Mouse (Mus musculus) myocyte (in vitro differentiated cells): Measurements from ENCODE around the gene Ano10. TPM values are rescaled to one million over a fixed set of nuclear protein-coding genes. Genes with fewer than 3 reads are reported as not detected.

ENCODE experiments used
- H3K27me3 ChIP-seq: one replicate; pipeline ENCODE4 v1.6.1; 2011; ENCODE audit not compliant: control insufficient read depth, insufficient read depth, insufficient read length
- H3K36me3 ChIP-seq: one replicate; pipeline ENCODE4 v1.6.1; 2011; ENCODE audit not compliant: control insufficient read depth, insufficient read depth
- H3K4me2 ChIP-seq: one replicate; pipeline ENCODE4 v1.6.1; 2011; ENCODE audit warnings: low read depth, control low read depth
- H3K4me3 ChIP-seq: one replicate; pipeline ENCODE4 v1.5.1; 2011; ENCODE audit warnings: mild to moderate bottlenecking, control low read depth, moderate library complexity
- H3K79me2 ChIP-seq: one replicate; pipeline ENCODE4 v1.6.1; 2011; ENCODE audit not compliant: control insufficient read depth, insufficient read depth
- H3ac ChIP-seq: one replicate; pipeline ENCODE4 v1.6.1; 2011; ENCODE audit not compliant: control insufficient read depth, insufficient read length
- CEBPB ChIP-seq: IDR thresholded peaks from 2 replicates; pipeline ENCODE4 v1.6.1; 2011; ENCODE audit warnings: mild to moderate bottlenecking, moderate library complexity; ENCODE audit not compliant: poor library complexity, insufficient read depth, severe bottlenecking
- E2F4 ChIP-seq: IDR thresholded peaks from one replicate; pipeline ENCODE4 v1.6.1; 2011; ENCODE audit warnings: mild to moderate bottlenecking, control low read depth, moderate library complexity; ENCODE audit not compliant: insufficient read depth
- MAX ChIP-seq: IDR thresholded peaks from one replicate; pipeline ENCODE4 v1.6.1; 2011; ENCODE audit warnings: low read depth, mild to moderate bottlenecking, control low read depth
- MYOD1 ChIP-seq, 3 experiments: IDR thresholded peaks; one replicate each; pipeline ENCODE4 v1.6.1; 2011; ENCODE audit warnings: control low read depth in 2 of 3, low read depth in 2 of 3, mild to moderate bottlenecking in 2 of 3, moderate library complexity in 1 of 3; ENCODE audit not compliant: insufficient read length in 2 of 3, control insufficient read depth in 1 of 3
- MYOG ChIP-seq, 3 experiments: IDR thresholded peaks; one replicate each; pipeline ENCODE4 v1.6.1; 2011; ENCODE audit warnings: control low read depth in 2 of 3, low read depth in 2 of 3, mild to moderate bottlenecking in 2 of 3; ENCODE audit not compliant: insufficient read length in 2 of 3, control insufficient read depth in 1 of 3, insufficient read depth in 1 of 3
- POLR2A ChIP-seq: IDR thresholded peaks from one replicate; pipeline ENCODE4 v1.6.1; 2011; ENCODE audit warnings: low read depth, mild to moderate bottlenecking, control low read depth, moderate library complexity; ENCODE audit not compliant: insufficient read length
- POLR2AphosphoS2 ChIP-seq: IDR thresholded peaks from one replicate; pipeline ENCODE4 v1.6.1; 2011; ENCODE audit warnings: low read depth, control low read depth; ENCODE audit not compliant: insufficient read length
- REST ChIP-seq: IDR thresholded peaks from one replicate; pipeline ENCODE4 v1.6.1; 2011; ENCODE audit warnings: mild to moderate bottlenecking, control low read depth, moderate library complexity; ENCODE audit not compliant: insufficient read depth, insufficient read length
- SRF ChIP-seq: IDR thresholded peaks from one replicate; pipeline ENCODE4 v1.6.1; 2011; ENCODE audit warnings: low read depth; ENCODE audit not compliant: control insufficient read depth, insufficient read length
- TCF12 ChIP-seq: IDR thresholded peaks from one replicate; pipeline ENCODE4 v1.6.1; 2011; ENCODE audit warnings: mild to moderate bottlenecking, control low read depth; ENCODE audit not compliant: poor library complexity, insufficient read depth, severe bottlenecking
- TCF3 ChIP-seq: IDR thresholded peaks from one replicate; pipeline ENCODE4 v1.6.1; 2011; ENCODE audit warnings: low read depth, control low read depth; ENCODE audit not compliant: insufficient read length
- USF1 ChIP-seq: IDR thresholded peaks from one replicate; pipeline ENCODE4 v1.6.1; 2011; ENCODE audit warnings: low read depth, mild to moderate bottlenecking, control low read depth, moderate library complexity
- polyA plus RNA-seq: library from polyadenylated mRNA; unstranded; fragments of >200 nt; fragmentation: generic; extraction: Trizol; gene quantifications from one replicate; pipeline ENCODE4 v1.2.1, GENCODE M21; 2012; ENCODE audit warnings: missing spikeins

The Ano10 gene
- polyA plus RNA-seq = 68.7 TPM

DNA sequence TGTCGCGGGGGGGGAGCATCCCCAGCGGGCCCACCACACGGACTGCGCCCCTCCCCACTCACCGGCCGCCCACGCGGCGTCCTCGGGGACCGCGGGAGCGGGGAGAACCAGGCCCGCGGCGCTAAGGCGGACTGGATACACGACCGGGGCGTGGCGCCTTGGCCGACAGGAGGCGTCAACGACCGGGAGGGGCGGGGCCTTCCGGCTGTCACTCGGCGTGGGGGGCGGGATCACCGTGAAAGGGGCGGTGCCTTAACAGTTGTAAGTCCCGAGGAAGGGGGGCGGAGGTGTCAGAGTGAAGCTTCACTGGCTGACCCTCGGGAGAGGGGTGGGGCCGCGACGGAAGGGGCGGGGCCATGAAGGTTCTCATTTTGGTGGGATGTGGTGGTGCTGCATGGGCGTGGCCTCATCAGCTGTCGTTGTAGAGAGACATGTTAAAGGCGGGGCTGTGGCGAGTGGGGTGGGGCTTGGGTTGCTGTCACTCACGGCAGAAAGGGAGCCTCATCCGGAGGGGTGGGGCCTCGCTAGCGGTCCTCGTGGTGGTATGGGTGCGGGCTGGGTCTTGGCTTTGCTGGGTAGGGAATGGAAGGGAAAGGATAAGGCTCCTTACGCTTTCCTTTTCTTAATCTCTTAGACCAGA is at the start of gene Ano10:
Gene Ano10, minus strand, starts transcription at position 182 of the 640 bp plus-strand sequence.
- TF ChIP-seq MYOD1 (IDR thresholded peaks at IDR 0.05; ENCODE audit: control insufficient read depth in 1 of 3, insufficient read length in 2 of 3, low read depth in 2 of 3) (peak in 2 of 3 experiments; percentile 58 to 69), TCF12 (no peak), TCF3 (peak; percentile 14), POLR2A (peak; percentile 91), POLR2AphosphoS2 (peak; percentile 85), CEBPB (no peak), MYOG (IDR thresholded peaks at IDR 0.05; ENCODE audit: control insufficient read depth in 1 of 3, insufficient read depth in 1 of 3, insufficient read length in 2 of 3, low read depth in 2 of 3) (peak; percentile 11 to 70 (median 55))
- H3K4me3 ChIP-seq = peak within 1 kb of the TSS; percentile 43
- H3ac ChIP-seq = peak within 1 kb of the TSS; percentile 63
- H3K27me3 ChIP-seq = no peaks in the 10 kb centered on the region
- no peaks in the 10 kb centered on the region for H3K36me3 ChIP-seq
- peak within 1 kb of the TSS; percentile 80 for H3K4me2 ChIP-seq
- H3K79me2 ChIP-seq = peaks cover 12% of the 10 kb centered on the region

DNA sequence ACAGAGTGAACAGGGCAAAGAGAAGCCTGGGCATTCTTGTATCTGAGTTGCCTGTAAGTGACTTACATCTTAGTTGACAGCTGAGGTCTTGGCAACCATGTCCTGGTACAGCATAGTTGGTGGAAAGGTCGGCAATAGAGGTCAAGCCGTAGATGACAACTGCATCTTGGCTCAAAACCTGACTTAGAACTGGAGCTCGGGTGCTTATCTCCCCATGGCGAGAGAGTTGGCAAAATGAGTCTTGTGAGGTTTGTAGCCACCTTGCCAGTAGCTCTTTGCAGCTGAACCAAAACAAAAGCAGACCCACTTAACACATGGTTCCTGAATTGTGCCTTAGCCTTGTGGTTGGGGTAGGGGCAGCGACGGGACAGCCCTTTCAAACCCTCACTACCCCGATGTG is 49.2 kb upstream of the Ano10 start:
- no peak overlapping the region for H3K4me2 ChIP-seq
- no peaks in the 10 kb centered on the region for H3K36me3 ChIP-seq
- H3K79me2 ChIP-seq = no peaks in the 10 kb centered on the region
- H3K27me3 ChIP-seq = no peaks in the 10 kb centered on the region
- TF ChIP-seq MAX (no peak), SRF (no peak), REST (no peak), E2F4 (no peak), MYOD1 (IDR thresholded peaks at IDR 0.05; ENCODE audit: control insufficient read depth in 1 of 3, insufficient read length in 2 of 3, low read depth in 2 of 3) (no peak), USF1 (no peak), TCF3 (no peak), TCF12 (no peak)
- H3K4me3 ChIP-seq = no peak overlapping the region
- H3ac ChIP-seq = no peak overlapping the region

DNA sequence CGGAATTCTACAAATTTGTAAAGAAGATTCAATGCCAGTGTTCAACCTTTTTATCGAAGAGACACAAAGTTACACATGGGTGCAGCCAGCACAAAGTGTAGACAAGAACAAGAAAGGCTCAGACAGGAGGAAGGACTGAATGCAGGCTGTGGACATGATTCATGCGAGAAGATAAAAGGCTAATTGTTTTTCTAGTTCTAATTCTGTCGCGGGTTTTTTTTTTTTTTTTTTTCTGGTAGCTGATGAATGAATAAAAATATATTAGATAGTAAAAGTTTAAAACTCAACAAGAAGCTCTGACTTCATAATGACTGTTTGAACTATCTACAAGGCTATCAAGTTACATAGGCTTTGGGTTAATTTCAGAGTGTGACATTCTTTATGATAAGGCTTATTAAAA is 45.7 kb upstream of the Ano10 start:
- Histone ChIP-seq H3K36me3 (no peaks in the 10 kb centered on the region), H3K4me2 (peak overlapping the region; percentile 41), H3ac (no peak overlapping the region), H3K27me3 (no peaks in the 10 kb centered on the region), H3K4me3 (no peak overlapping the region), H3K79me2 (no peaks in the 10 kb centered on the region)
- TF ChIP-seq REST = no peak
- TF ChIP-seq USF1 = no peak
- TF ChIP-seq TCF12 = no peak
- TF ChIP-seq MAX = no peak
- TF ChIP-seq MYOD1 (IDR thresholded peaks at IDR 0.05; ENCODE audit: control insufficient read depth in 1 of 3, insufficient read length in 2 of 3, low read depth in 2 of 3) = no peak
- no peak for TF ChIP-seq POLR2A
- TF ChIP-seq SRF = no peak
- TF ChIP-seq MYOG (IDR thresholded peaks at IDR 0.05; ENCODE audit: control insufficient read depth in 1 of 3, insufficient read depth in 1 of 3, insufficient read length in 2 of 3, low read depth in 2 of 3) = no peak
- no peak for TF ChIP-seq POLR2AphosphoS2
- no peak for TF ChIP-seq CEBPB

DNA sequence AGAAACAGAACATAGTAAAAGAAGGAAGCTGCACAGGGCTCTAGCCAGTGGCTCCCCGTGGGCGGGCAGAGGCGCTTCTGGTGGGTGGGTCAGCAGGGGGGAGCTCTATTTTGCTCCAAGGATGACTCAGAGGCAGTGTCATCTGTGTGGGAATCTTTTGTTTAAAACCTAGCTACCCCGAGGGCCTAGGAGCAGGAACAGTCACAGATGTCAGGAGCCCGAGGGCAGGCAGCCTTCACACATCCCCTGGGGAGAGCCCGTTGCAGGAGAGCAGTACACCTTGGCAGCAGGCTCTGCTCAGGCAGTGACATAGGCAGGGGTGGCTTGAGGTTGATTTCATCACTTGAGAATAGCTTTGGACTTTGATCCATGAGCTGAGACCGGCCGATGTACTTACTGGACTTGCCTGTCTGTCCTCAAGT is 43.3 kb upstream of the Ano10 start:
- H3K36me3 ChIP-seq = no peaks in the 10 kb centered on the region
- TF ChIP-seq SRF = no peak
- no peak for TF ChIP-seq USF1
- no peak for TF ChIP-seq MYOG (IDR thresholded peaks at IDR 0.05; ENCODE audit: control insufficient read depth in 1 of 3, insufficient read depth in 1 of 3, insufficient read length in 2 of 3, low read depth in 2 of 3)
- TF ChIP-seq E2F4 = no peak
- TF ChIP-seq MYOD1 (IDR thresholded peaks at IDR 0.05; ENCODE audit: control insufficient read depth in 1 of 3, insufficient read length in 2 of 3, low read depth in 2 of 3) = no peak
- no peak for TF ChIP-seq CEBPB
- no peak for TF ChIP-seq REST
- TF ChIP-seq TCF3 = no peak
- TF ChIP-seq POLR2A = no peak
- no peak for TF ChIP-seq TCF12
- no peak for TF ChIP-seq MAX
- TF ChIP-seq POLR2AphosphoS2 = no peak
- no peak overlapping the region for H3ac ChIP-seq
- no peak overlapping the region for H3K4me3 ChIP-seq
- H3K27me3 ChIP-seq = no peaks in the 10 kb centered on the region
- peak overlapping the region; percentile 62 for H3K4me2 ChIP-seq
- H3K79me2 ChIP-seq = no peaks in the 10 kb centered on the region

DNA sequence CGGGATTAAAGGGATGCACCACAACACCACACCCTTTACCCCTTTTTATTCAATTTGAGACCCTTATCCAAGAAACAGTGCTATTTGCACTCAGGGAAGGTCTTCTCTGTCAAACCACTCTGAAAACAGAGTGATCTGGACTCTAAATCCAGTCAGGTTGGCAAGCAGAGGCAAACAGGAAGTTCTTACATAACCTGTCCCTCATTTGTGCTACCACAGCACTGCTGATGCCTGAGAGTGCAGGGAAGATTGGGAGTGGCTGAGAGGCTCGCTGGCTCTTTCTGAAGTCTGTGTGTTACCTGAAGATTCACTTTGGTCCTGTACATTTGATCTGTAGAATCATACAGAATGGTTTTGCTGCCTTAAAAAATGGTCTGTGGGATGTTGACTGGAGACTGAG is 42.5 kb upstream of the Ano10 start:
- H3K4me3 ChIP-seq = no peak overlapping the region
- no peaks in the 10 kb centered on the region for H3K79me2 ChIP-seq
- no peaks in the 10 kb centered on the region for H3K36me3 ChIP-seq
- H3K4me2 ChIP-seq = no peak overlapping the region
- H3ac ChIP-seq = no peak overlapping the region
- H3K27me3 ChIP-seq = no peaks in the 10 kb centered on the region
- no peak for TF ChIP-seq SRF
- TF ChIP-seq TCF12 = no peak
- no peak for TF ChIP-seq CEBPB
- TF ChIP-seq USF1 = no peak
- TF ChIP-seq REST = no peak
- TF ChIP-seq E2F4 = no peak
- TF ChIP-seq TCF3 = no peak
- no peak for TF ChIP-seq MYOD1 (IDR thresholded peaks at IDR 0.05; ENCODE audit: control insufficient read depth in 1 of 3, insufficient read length in 2 of 3, low read depth in 2 of 3)
- TF ChIP-seq POLR2A = no peak
- no peak for TF ChIP-seq POLR2AphosphoS2
- TF ChIP-seq MAX = no peak
- TF ChIP-seq MYOG (IDR thresholded peaks at IDR 0.05; ENCODE audit: control insufficient read depth in 1 of 3, insufficient read depth in 1 of 3, insufficient read length in 2 of 3, low read depth in 2 of 3) = no peak
